ENCODE assay signal across 8 mouse cellular contexts in genomic region chr1:189729141-189729815, GRCm38 (mm10). TPM values are rescaled to one million over a fixed set of nuclear protein-coding genes. Genes with fewer than 3 reads are reported as not detected.
A peak's percentile ranks its signal among the peaks of the same experiment; 100 is the strongest.
DNase-seq lines count a peak whose midpoint lies in the region; ATAC-seq lines count a peak whose summit lies in the region.

No protein-coding gene starts in this region.

- DNase-seq in heart, adult 11 months = peak; percentile 91
- no peak for DNase-seq in heart, postnatal 4 days
- peak; percentile 61 for DNase-seq in 3134 (ENCODE audit: extremely low read depth, insufficient read length, low spot score)
- no peak for DNase-seq in cerebellum, postnatal 36 days
- DNase-seq in left cerebral cortex, postnatal 25 days (ENCODE audit: low spot score in 2 of 2) = no peak
- no peak for DNase-seq in gastrocnemius, postnatal 14 days

- H3K27ac ChIP-seq in forebrain, embryonic 15.5 days (replicated peaks) = no peak overlapping the region
- H3K27ac ChIP-seq in liver, embryonic 16.5 days (ENCODE audit: low read length) = no peak overlapping the region

- H3K9me3 ChIP-seq in forebrain, embryonic 15.5 days = no peaks in the 10 kb centered on the region
- no peaks in the 10 kb centered on the region for H3K9me3 ChIP-seq in liver, embryonic 16.5 days (replicated peaks; ENCODE audit: control insufficient read depth, low read length)

- peak overlapping the region; percentile 56; the same call in 1 of the 2 replicates for H3K4me3 ChIP-seq in forebrain, embryonic 15.5 days
- H3K4me3 ChIP-seq in liver, embryonic 16.5 days (ENCODE audit: low read depth, low read length) = peak overlapping the region; percentile 52; the same call in 1 of the 2 replicates

- peaks cover 49% of the 10 kb centered on the region for H3K27me3 ChIP-seq in forebrain, embryonic 15.5 days
- H3K27me3 ChIP-seq in liver, embryonic 16.5 days (ENCODE audit: control insufficient read depth, insufficient read depth, low read depth, low read length) = peaks cover 59% of the 10 kb centered on the region

- peaks cover 20% of the 10 kb centered on the region for H3K4me1 ChIP-seq in forebrain, embryonic 15.5 days
- H3K4me1 ChIP-seq in liver, embryonic 16.5 days (ENCODE audit: control insufficient read depth, low read depth, low read length) = no peaks in the 10 kb centered on the region

- no peaks in the 10 kb centered on the region for H3K36me3 ChIP-seq in forebrain, embryonic 15.5 days
- no peaks in the 10 kb centered on the region for H3K36me3 ChIP-seq in liver, embryonic 16.5 days (ENCODE audit: control insufficient read depth, insufficient read depth)

- WGBS in forebrain, embryonic 15.5 days = 9% methylated on average over 17 of the region's 17 CpGs
- WGBS in liver, embryonic 16.5 days (ENCODE audit: insufficient replicate concordance) = 20% methylated on average over 17 of the region's 17 CpGs

- intact Hi-C loops in left cerebral cortex, postnatal 25 days (cut with DNase I) = no loop called here
- intact Hi-C loops in gastrocnemius, postnatal 14 days (cut with DNase I; ENCODE audit: low total_unique reads) = loop anchor here (10.0 kb wide), 1 partner anchor 126 kb away; no protein-coding TSS in a partner anchor

- ATAC-seq in forebrain, embryonic 15.5 days (replicated peaks) = no peak
- ATAC-seq in liver, embryonic 16.5 days (ENCODE audit: low read depth) = no peak

- no peak overlapping the region for H3K9ac ChIP-seq in forebrain, embryonic 15.5 days (replicated peaks)
- H3K9ac ChIP-seq in liver, embryonic 16.5 days (ENCODE audit: low read depth, low read length) = no peak overlapping the region

- peak overlapping the region; percentile 99 for H3K4me2 ChIP-seq in forebrain, embryonic 15.5 days (replicated peaks)
- peak overlapping the region; percentile 48 for H3K4me2 ChIP-seq in liver, embryonic 16.5 days (ENCODE audit: low read depth, low read length)

RNA-seq across cellular contexts. Expression of gene Ptpn14, which starts 1.2 kb away (rescaled TPM):
- 10 to 100 TPM; 31.0 to 33.3 TPM for total RNA-seq in heart, postnatal 4 days (2021)
- polyA plus RNA-seq in forebrain, embryonic 15.5 days (2015; fragmentation: Nextera tagmentation; extraction: Ambion mirVana) = 0.64 and 0.96 TPM in 2 replicates
- 0.26 and 0.38 TPM in 2 replicates for polyA plus RNA-seq in liver, embryonic 16.5 days (2015; fragmentation: Nextera tagmentation; extraction: Ambion mirVana)
- total RNA-seq in left cerebral cortex, postnatal 25 days (2021) = 10 to 100 TPM; 10.6 to 12.7 TPM
- total RNA-seq in gastrocnemius, postnatal 14 days (2021) = 10 to 100 TPM; 11.0 to 12.9 TPM

RNA-seq across cellular contexts. Expression of gene Cenpf, which starts 41.4 kb away (rescaled TPM):
- 10 to 100 TPM; 49.5 to 65.6 TPM for total RNA-seq in heart, postnatal 4 days (2021)
- polyA plus RNA-seq in forebrain, embryonic 15.5 days (2015; fragmentation: Nextera tagmentation; extraction: Ambion mirVana) = 56.3 and 57.7 TPM in 2 replicates
- 48.0 and 49.8 TPM in 2 replicates for polyA plus RNA-seq in liver, embryonic 16.5 days (2015; fragmentation: Nextera tagmentation; extraction: Ambion mirVana)
- total RNA-seq in left cerebral cortex, postnatal 25 days (2021) = under 1 TPM; 0.48 to 0.53 TPM
- total RNA-seq in gastrocnemius, postnatal 14 days (2021) = 1 to 10 TPM; 3.5 to 4.0 TPM

Comparison
In these comparisons a context has a peak if more than half of its experiments do, and no peak if none do; other contexts are left out.
1. DNase-seq: peak in heart, adult 11 months (single experiment) and 3134 (single experiment); none in heart, postnatal 4 days (single experiment), cerebellum, postnatal 36 days (0 of 2), left cerebral cortex, postnatal 25 days (0 of 2) and gastrocnemius, postnatal 14 days (single experiment).
2. RNA of gene Cenpf, which starts 41.4 kb away (total RNA-seq): 49.5 to 65.6 TPM in heart, postnatal 4 days; 3.5 to 4.0 TPM in gastrocnemius, postnatal 14 days and 0.48 to 0.53 TPM in left cerebral cortex, postnatal 25 days; every median in the first group is over 10 times any median in the second.